Mouse (Mus musculus): ENCODE measurements at regions not wholly inside any gene's neighbourhood (a gene's known extent, or its start where the extent isn't known, plus 50 kb on each side); places are given as distances from the start of the nearest gene placed in this dataset.

- no peak for TF ChIP-seq CTCF (IDR thresholded peaks at IDR 0.05; ENCODE audit: low read depth)
- TF ChIP-seq EP300 (IDR thresholded peaks at IDR 0.05; ENCODE audit: low read depth), result no peak
These were observed 289.4 kb upstream of the Rspo3 start for GRCm38 (mm10) chr10:29824939-29825658.

Measured in heart, postnatal 0 days (tissue).